Mouse (Mus musculus) MEL (cell line): ENCODE results near the gene Tent5b. TPM values are rescaled to one million over a fixed set of nuclear protein-coding genes. Genes with fewer than 3 reads are reported as not detected.

Source experiments
- DNase-seq: peaks from one replicate; pipeline ENCODE4 v3.0.0; 2011; ENCODE audit warnings: low read depth, low spot score
- H3K27ac ChIP-seq: 2 replicates; pipeline ENCODE4 v1.5.1; 2012; ENCODE audit warnings: low read depth, mild to moderate bottlenecking, control low read depth, low read length, moderate library complexity; ENCODE audit not compliant: control insufficient read depth
- H3K27me3 ChIP-seq, 2 experiments: fragments of 150-350 bp in 1 of 2; sonication (generic) in 1 of 2; 2 replicates each; pipeline ENCODE4 v1.6.1; 2012; ENCODE audit warnings: low read length in 2 of 2, mild to moderate bottlenecking in 2 of 2, improper control_type of control experiment in 1 of 2, moderate library complexity in 1 of 2; ENCODE audit not compliant: insufficient read depth in 2 of 2, control insufficient read depth in 1 of 2
- H3K36me3 ChIP-seq, 2 experiments: 2 replicates each; pipeline ENCODE4 v1.6.1; 2012 to 2014; ENCODE audit warnings: low read length in 2 of 2, improper control_type of control experiment in 1 of 2, inconsistent platforms in 1 of 2, mild to moderate bottlenecking in 1 of 2; ENCODE audit not compliant: insufficient read depth in 2 of 2, control insufficient read depth in 1 of 2
- H3K4me1 ChIP-seq, 2 experiments: fragments of 150-350 bp in 1 of 2; sonication (generic) in 1 of 2; 2 replicates each; pipeline ENCODE4 v1.6.1; 2012; ENCODE audit warnings: low read length in 2 of 2, improper control_type of control experiment in 1 of 2, mild to moderate bottlenecking in 1 of 2; ENCODE audit not compliant: insufficient read depth in 2 of 2, control insufficient read depth in 1 of 2
- H3K4me3 ChIP-seq, 2 experiments: fragments of 150-350 bp in 1 of 2; sonication (generic) in 1 of 2; 2 replicates each; pipeline ENCODE4 v1.5.1; 2012; ENCODE audit warnings: low read depth in 2 of 2, low read length in 2 of 2, mild to moderate bottlenecking in 2 of 2, moderate library complexity in 2 of 2, control low read depth in 1 of 2, improper control_type of control experiment in 1 of 2; ENCODE audit not compliant: control insufficient read depth in 1 of 2, insufficient read depth in 1 of 2
- H3K79me2 ChIP-seq: 2 replicates; pipeline ENCODE4 v1.6.1; 2012; ENCODE audit warnings: mild to moderate bottlenecking, low read length, moderate library complexity; ENCODE audit not compliant: control insufficient read depth, poor library complexity, insufficient read depth
- H3K9ac ChIP-seq: 2 replicates; pipeline ENCODE4 v1.6.1; 2012; ENCODE audit warnings: low read depth, mild to moderate bottlenecking, control low read depth, low read length, moderate library complexity; ENCODE audit not compliant: control insufficient read depth, poor library complexity, severe bottlenecking
- H3K9me3 ChIP-seq: fragments of 150-350 bp; sonication (generic); replicated peaks from 2 replicates; pipeline ENCODE4 v1.6.1; 2012; ENCODE audit warnings: mild to moderate bottlenecking, low read length, improper control_type of control experiment, moderate library complexity; ENCODE audit not compliant: insufficient read depth
- CHD1 ChIP-seq: IDR thresholded peaks from 2 replicates; pipeline ENCODE4 v1.6.1; 2012; ENCODE audit warnings: low read depth, mild to moderate bottlenecking, inconsistent platforms, low read length, improper control_type of control experiment
- CTCF ChIP-seq, 3 experiments: IDR thresholded peaks in 2 of 3; conservative IDR thresholded peaks in 1 of 3; 2 replicates each; pipeline ENCODE4 v1.5.1; 2011 to 2012; ENCODE audit warnings: low read length in 3 of 3, low read depth in 2 of 3, mild to moderate bottlenecking in 2 of 3, improper control_type of control experiment in 1 of 3, inconsistent platforms in 1 of 3, mixed read lengths in 1 of 3, moderate library complexity in 1 of 3; ENCODE audit not compliant: control insufficient read depth in 1 of 3, insufficient read depth in 1 of 3, poor library complexity in 1 of 3, severe bottlenecking in 1 of 3
- E2F4 ChIP-seq: IDR thresholded peaks from 2 replicates; pipeline ENCODE4 v1.6.1; 2011; ENCODE audit warnings: low read depth, low read length, improper control_type of control experiment, borderline replicate concordance
- ELF1 ChIP-seq: IDR thresholded peaks from 2 replicates; pipeline ENCODE4 v1.6.1; 2014; ENCODE audit warnings: low read depth, mild to moderate bottlenecking, inconsistent platforms, low read length, improper control_type of control experiment, moderate library complexity
- GABPA ChIP-seq: IDR thresholded peaks from 2 replicates; pipeline ENCODE4 v1.6.1; 2012; ENCODE audit warnings: low read depth, mild to moderate bottlenecking, inconsistent platforms, low read length, improper control_type of control experiment, moderate library complexity
- GATA1 ChIP-seq: IDR thresholded peaks from 2 replicates; pipeline ENCODE4 v1.6.1; 2011; ENCODE audit warnings: low read depth, low read length, improper control_type of control experiment
- JUND ChIP-seq: IDR thresholded peaks from 2 replicates; pipeline ENCODE4 v1.6.1; 2011; ENCODE audit warnings: low read depth, mild to moderate bottlenecking, improper control_type of control experiment, low read length
- MAFK ChIP-seq: IDR thresholded peaks from 2 replicates; pipeline ENCODE4 v1.6.1; 2011; ENCODE audit warnings: low read depth, mild to moderate bottlenecking, low read length, improper control_type of control experiment, borderline replicate concordance
- MAZ ChIP-seq: IDR thresholded peaks from 2 replicates; pipeline ENCODE4 v1.6.1; 2012; ENCODE audit warnings: low read depth, mild to moderate bottlenecking, inconsistent platforms, low read length, improper control_type of control experiment
- MXI1 ChIP-seq: IDR thresholded peaks from 2 replicates; pipeline ENCODE4 v1.6.1; 2011; ENCODE audit warnings: mild to moderate bottlenecking, low read depth, low read length, improper control_type of control experiment
- NELFE ChIP-seq: IDR thresholded peaks from 2 replicates; pipeline ENCODE4 v1.6.1; 2011; ENCODE audit warnings: low read depth, low read length, improper control_type of control experiment
- TBP ChIP-seq: IDR thresholded peaks from 2 replicates; pipeline ENCODE4 v1.8.0; 2011; ENCODE audit warnings: low read depth, low read length, improper control_type of control experiment
- TCF12 ChIP-seq: IDR thresholded peaks from 2 replicates; pipeline ENCODE4 v1.6.1; 2014; ENCODE audit warnings: low read depth, mild to moderate bottlenecking, inconsistent platforms, low read length, improper control_type of control experiment, moderate library complexity
- USF1 ChIP-seq: IDR thresholded peaks from 2 replicates; pipeline ENCODE4 v1.6.1; 2014; ENCODE audit warnings: low read depth, mild to moderate bottlenecking, inconsistent platforms, low read length, improper control_type of control experiment, moderate library complexity
- ZC3H11A ChIP-seq: IDR thresholded peaks from 2 replicates; pipeline ENCODE4 v1.6.1; 2012; ENCODE audit warnings: low read depth, mild to moderate bottlenecking, inconsistent platforms, low read length, improper control_type of control experiment
- ZKSCAN1 ChIP-seq: IDR thresholded peaks from 2 replicates; pipeline ENCODE4 v1.6.1; 2012; ENCODE audit warnings: low read depth, mild to moderate bottlenecking, inconsistent platforms, low read length, improper control_type of control experiment, moderate library complexity
- ZNF384 ChIP-seq: IDR thresholded peaks from 2 replicates; pipeline ENCODE4 v1.6.1; 2012; ENCODE audit warnings: low read depth, mild to moderate bottlenecking, inconsistent platforms, low read length, improper control_type of control experiment
- polyA plus RNA-seq, 2 experiments: library from polyadenylated mRNA; stranded (reverse) in 1 of 2; unstranded in 1 of 2; fragments of >175 nt in 1 of 2; fragments of >200 nt in 1 of 2; gene quantifications; 2 replicates each; pipeline versions ENCODE4 v1.2.1 to v1.2.4; 2012; ENCODE audit warnings: low replicate concordance in 2 of 2, low read depth in 1 of 2; ENCODE audit not compliant: insufficient read length in 2 of 2, insufficient read depth in 1 of 2, missing spikeins in 1 of 2
- total RNA-seq: library from RNA; depleted of rRNA; stranded (reverse); fragments of 300-350 nt; gene quantifications from 2 replicates; pipeline ENCODE4 v1.2.3, GENCODE M21; 2012

The Tent5b gene
- total and polyA plus RNA-seq, 3 experiments: 2.5 to 3.6 TPM; not detected in 1

GRCm38 (mm10) chr4:133496738-133497445, 17.0 kb downstream of the Tent5b start:
- Histone ChIP-seq H3K9ac (no peak overlapping the region), H3K36me3 (peaks cover 0 to 2% of the 10 kb centered on the region in 2 experiments; a peak in 1 of 4 replicates), H3K4me3 (peak overlapping the region in 1 of 2 experiments; percentile 43; a peak in 1 of 4 replicates), H3K79me2 (no peaks in the 10 kb centered on the region; the same call in 1 of the 2 replicates), H3K9me3 (no peaks in the 10 kb centered on the region), H3K27ac (no peak overlapping the region), H3K27me3 (no peaks in the 10 kb centered on the region; a peak in 2 of 4 replicates), H3K4me1 (peaks cover 1 to 9% of the 10 kb centered on the region in 2 experiments; a peak in 3 of 4 replicates)
- no peak for DNase-seq
- TF ChIP-seq CHD1 (no peak), TCF12 (no peak), MAFK (no peak), TBP (no peak), E2F4 (no peak), ZKSCAN1 (no peak), ZC3H11A (no peak), CTCF (IDR thresholded peaks at IDR 0.05 in 2 of 3, conservative IDR thresholded peaks at IDR 0.05 in 1 of 3; ENCODE audit: control insufficient read depth in 1 of 3, insufficient read depth in 1 of 3, low read depth in 2 of 3, low read length in 3 of 3, poor library complexity in 1 of 3, severe bottlenecking in 1 of 3) (no peak), ZNF384 (no peak), MAZ (no peak)

GRCm38 (mm10) chr4:133497461-133498159, 17.7 kb downstream of the Tent5b start:
- Histone ChIP-seq H3K36me3 (peaks cover 0 to 2% of the 10 kb centered on the region in 2 experiments; a peak in 1 of 4 replicates), H3K27ac (no peak overlapping the region), H3K9me3 (no peaks in the 10 kb centered on the region), H3K4me3 (peak overlapping the region; percentile 43 to 61; a peak in 3 of 4 replicates), H3K27me3 (no peaks in the 10 kb centered on the region; a peak in 2 of 4 replicates), H3K9ac (peak overlapping the region; percentile 50; the same call in 1 of the 2 replicates), H3K4me1 (peaks cover 3 to 9% of the 10 kb centered on the region in 2 experiments; a peak in 3 of 4 replicates), H3K79me2 (no peaks in the 10 kb centered on the region; the same call in 1 of the 2 replicates)
- TF ChIP-seq NELFE (no peak), GABPA (no peak), CHD1 (no peak), USF1 (no peak), JUND (no peak), ELF1 (no peak), GATA1 (no peak), MXI1 (no peak)
- DNase-seq: no peak
